Mouse (Mus musculus): ENCODE measurements at regions not wholly inside any gene's neighbourhood (a gene's known extent, or its start where the extent isn't known, plus 50 kb on each side); places are given as distances from the start of the nearest gene placed in this dataset.
"Not testable (repeated sequence)": the region's sequence is repeated elsewhere in the genome, so short reads cannot be mapped to it uniquely, and the experiment has no call there.

DNA sequence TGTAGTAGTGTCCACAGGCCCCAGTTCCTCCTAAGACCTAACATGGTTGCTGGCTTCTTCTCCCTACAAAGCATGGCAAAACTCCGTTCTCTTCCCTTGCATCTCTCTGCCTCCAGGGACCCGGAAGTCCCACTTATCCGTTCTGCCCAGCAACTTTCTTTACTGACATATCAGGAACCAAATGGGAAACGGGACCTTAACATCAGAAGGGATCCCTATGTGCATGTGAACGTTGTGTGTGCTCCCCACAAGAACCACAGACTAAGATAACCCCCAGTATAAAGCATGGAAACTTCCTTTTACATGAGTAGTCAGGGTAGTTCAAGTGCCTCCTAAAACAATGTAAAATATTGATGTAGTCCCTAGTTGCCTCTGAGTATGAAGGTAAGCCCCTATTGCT is 61.6 kb downstream of the Zxdb start:
- H3K27me3 ChIP-seq (ENCODE audit: control insufficient read depth, insufficient read depth, low read length), result no peaks in the 10 kb centered on the region
- WGBS, result 85% methylated on average over 5 of the region's 5 CpGs
- no peak overlapping the region for H3K27ac ChIP-seq (ENCODE audit: insufficient read depth, low read length)
- TF ChIP-seq CTCF (IDR thresholded peaks at IDR 0.05; ENCODE audit: borderline replicate concordance, insufficient read depth, low read depth, low read length), result no peak
- TF ChIP-seq POLR2A (IDR thresholded peaks at IDR 0.05; ENCODE audit: borderline replicate concordance, insufficient read depth, low read length), result no peak
- H3K4me3 ChIP-seq (replicated peaks; ENCODE audit: insufficient read depth, low read depth, low read length), result no peak overlapping the region
- DNase-seq, result no peak
- no peaks in the 10 kb centered on the region for H3K4me1 ChIP-seq (ENCODE audit: control insufficient read depth, insufficient read depth, low read length)

DNA sequence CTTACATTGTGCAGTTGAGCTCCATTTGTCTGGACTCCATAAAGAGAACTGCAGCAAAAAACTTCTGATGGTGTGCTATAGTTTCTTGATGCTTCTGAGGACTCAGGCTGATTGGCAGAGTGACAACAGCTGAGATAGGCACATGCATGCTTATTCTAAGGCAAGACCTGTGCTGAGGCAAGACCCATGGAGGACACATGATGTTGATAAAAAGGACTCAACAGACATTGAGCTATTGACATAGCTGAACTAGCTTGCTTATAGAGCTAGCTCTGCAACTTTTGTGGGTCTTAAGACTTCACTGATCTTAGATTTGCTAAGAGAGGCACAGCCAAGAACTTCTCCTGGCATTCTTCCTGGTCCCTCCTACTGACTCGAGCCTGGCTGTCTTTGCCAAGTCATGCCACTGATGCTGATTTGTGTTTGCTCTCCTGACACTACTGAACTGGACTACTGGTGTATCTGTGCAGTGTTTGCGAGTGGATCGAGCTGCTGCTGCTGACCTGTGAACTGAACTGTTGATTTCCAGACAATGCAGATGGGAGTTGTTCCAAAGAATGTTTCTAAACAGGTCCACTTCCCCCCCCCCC is 64.1 kb downstream of the Zxdb start:
- no peak overlapping the region for H3K27ac ChIP-seq (ENCODE audit: insufficient read depth, low read length)
- TF ChIP-seq POLR2A (IDR thresholded peaks at IDR 0.05; ENCODE audit: borderline replicate concordance, insufficient read depth, low read length) (no peak), CTCF (IDR thresholded peaks at IDR 0.05; ENCODE audit: borderline replicate concordance, insufficient read depth, low read depth, low read length) (no peak)
- H3K4me1 ChIP-seq (ENCODE audit: control insufficient read depth, insufficient read depth, low read length), result no peaks in the 10 kb centered on the region
- WGBS, result 38% methylated on average over 3 of the region's 3 CpGs
- DNase-seq, result no peak
- H3K4me3 ChIP-seq (replicated peaks; ENCODE audit: insufficient read depth, low read depth, low read length), result no peak overlapping the region
- H3K27me3 ChIP-seq (ENCODE audit: control insufficient read depth, insufficient read depth, low read length), result no peaks in the 10 kb centered on the region

DNA sequence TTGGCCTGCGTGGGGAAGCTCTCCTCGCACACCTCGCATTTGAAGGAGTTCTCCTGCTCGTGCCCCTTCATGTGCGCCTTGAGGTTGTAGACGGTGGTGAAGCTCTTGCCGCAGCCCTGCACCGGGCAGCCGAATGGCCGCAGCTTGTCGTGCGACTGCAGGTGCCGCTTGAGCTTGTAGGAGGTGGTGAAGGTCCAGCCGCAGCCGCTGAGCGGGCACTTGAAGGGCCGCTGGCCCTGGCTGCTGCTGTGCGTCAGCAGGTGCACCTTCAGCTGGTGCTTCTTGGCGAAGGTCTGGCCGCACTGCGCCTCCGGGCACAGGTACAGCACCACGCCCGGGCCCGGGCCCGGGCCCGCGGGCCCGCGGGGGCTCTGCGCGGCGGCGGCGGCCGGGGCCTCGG is 72.5 kb downstream of the Zxdb start:
- not testable (repeated sequence) for H3K4me1 ChIP-seq (ENCODE audit: control insufficient read depth, insufficient read depth, low read length); DNase-seq; H3K27ac ChIP-seq (ENCODE audit: insufficient read depth, low read length); H3K4me3 ChIP-seq (replicated peaks; ENCODE audit: insufficient read depth, low read depth, low read length); H3K27me3 ChIP-seq (ENCODE audit: control insufficient read depth, insufficient read depth, low read length)
- no CpG with 5 or more reads among the region's 37 CpGs for WGBS

DNA sequence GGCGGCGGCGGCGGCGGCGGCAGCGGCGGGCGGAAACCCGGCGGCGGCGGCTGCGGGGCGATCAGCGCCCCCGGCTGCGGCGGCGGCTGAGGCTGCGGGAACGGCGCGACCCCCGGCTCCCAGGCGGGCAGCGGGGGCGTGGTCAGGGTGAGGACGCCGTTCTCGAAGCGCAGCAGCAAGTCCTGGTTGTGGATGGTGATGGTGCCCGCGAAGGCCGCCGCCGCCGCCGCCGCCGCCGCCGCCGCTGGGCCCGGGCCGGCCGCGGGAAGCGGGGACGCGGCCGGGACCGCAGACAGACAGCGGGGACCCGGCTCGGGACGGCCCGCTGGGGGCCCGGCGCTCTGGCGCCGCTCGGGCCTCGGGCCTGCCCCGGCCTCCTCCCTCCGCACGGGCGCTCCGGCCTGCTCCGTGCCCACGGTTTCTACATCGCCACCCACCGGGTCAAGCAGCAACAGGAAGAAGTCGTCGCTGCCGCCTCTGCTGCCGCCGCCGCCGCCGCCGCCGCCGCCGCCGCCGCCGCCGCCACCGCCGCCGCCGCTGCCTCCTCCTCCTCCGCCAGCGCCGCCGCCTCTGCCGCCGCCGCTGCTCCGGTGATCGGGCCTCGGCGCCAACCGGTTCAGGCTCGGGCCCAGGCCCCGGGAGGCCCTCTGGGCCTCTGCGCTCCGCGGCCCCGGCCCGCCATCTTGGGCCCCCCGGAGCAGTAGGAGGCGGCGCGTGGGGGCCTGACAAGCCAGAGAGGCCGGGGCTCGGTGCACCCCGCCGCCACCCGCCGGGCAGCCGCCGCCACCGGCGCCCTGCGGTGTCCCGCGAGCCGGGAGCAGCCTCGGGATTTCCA is 73.2 kb downstream of the Zxdb start:
- H3K27me3 ChIP-seq (ENCODE audit: control insufficient read depth, insufficient read depth, low read length); H3K4me3 ChIP-seq (replicated peaks; ENCODE audit: insufficient read depth, low read depth, low read length); H3K27ac ChIP-seq (ENCODE audit: insufficient read depth, low read length); H3K4me1 ChIP-seq (ENCODE audit: control insufficient read depth, insufficient read depth, low read length); DNase-seq: not testable (repeated sequence)
- no CpG with 5 or more reads among the region's 131 CpGs for WGBS

DNA sequence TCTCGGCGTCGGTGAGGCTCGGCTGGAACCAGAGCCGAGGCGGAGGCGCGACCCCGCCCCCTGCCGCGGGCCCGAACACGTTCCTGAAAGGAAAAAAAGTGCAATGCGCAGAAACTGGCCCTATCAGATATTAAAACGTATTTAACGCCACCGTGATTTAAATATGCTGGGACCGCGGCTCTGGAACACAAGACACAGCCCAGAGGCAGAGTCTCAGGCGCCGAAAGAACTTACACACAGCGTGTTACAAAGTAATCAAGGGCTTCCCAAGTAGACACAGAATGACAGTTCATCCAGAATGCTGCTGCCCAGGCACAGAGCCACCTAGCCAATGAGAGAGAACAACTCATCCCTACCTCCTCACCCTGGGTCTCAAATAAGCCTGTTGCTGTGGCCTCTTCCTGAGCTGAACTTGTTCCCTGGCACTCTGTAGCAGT is 73.8 kb downstream of the Zxdb start:
- DNase-seq; H3K4me1 ChIP-seq (ENCODE audit: control insufficient read depth, insufficient read depth, low read length); H3K27ac ChIP-seq (ENCODE audit: insufficient read depth, low read length); H3K27me3 ChIP-seq (ENCODE audit: control insufficient read depth, insufficient read depth, low read length); H3K4me3 ChIP-seq (replicated peaks; ENCODE audit: insufficient read depth, low read depth, low read length): not testable (repeated sequence)
- no CpG with 5 or more reads among the region's 22 CpGs for WGBS

DNA sequence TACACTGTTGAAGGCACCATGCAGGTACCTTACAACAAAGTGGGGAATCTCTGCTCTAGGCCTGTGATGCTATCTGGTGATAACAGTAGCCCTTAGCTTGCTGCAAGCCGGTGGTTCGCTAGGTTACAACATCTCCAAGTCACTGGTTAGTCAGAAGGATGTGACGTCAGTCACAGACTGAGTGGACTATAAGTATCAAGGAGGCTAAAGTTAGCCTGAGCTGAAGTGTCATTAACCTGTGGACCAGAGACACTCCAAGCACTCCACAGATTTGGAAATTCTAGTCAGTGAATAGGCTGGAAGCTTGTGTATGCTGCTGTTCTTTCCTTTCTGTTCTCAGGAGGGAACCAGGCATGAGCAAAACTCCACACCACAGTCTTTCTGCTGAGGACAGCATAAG is 88.4 kb downstream of the Zxdb start:
- not testable (repeated sequence) for H3K27ac ChIP-seq (ENCODE audit: insufficient read depth, low read length); H3K4me3 ChIP-seq (replicated peaks; ENCODE audit: insufficient read depth, low read depth, low read length); DNase-seq; H3K4me1 ChIP-seq (ENCODE audit: control insufficient read depth, insufficient read depth, low read length); H3K27me3 ChIP-seq (ENCODE audit: control insufficient read depth, insufficient read depth, low read length)
- WGBS, result no CpG with 5 or more reads among the region's 3 CpGs

DNA sequence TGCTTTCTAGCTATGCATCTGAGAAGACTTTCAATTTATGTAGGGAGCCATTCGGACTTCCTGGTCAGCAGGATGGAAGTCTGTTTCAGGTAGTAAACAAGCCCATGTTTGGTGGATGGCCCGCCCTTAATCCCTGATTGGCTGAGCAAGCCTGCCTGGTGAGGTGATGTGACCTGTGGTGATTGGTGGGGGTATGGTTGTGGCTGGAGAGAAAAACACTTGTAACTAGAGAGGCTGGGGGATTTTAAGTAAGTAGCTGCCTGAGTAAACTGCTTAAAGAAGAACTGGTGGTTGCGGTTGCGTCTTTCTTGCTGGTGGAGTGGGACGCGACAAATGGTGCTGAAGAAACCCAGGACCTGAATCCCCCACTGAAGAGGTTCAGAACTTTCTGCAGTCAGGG is 103.2 kb downstream of the Zxdb start:
- H3K27ac ChIP-seq (ENCODE audit: insufficient read depth, low read length); H3K4me1 ChIP-seq (ENCODE audit: control insufficient read depth, insufficient read depth, low read length); H3K4me3 ChIP-seq (replicated peaks; ENCODE audit: insufficient read depth, low read depth, low read length); H3K27me3 ChIP-seq (ENCODE audit: control insufficient read depth, insufficient read depth, low read length); DNase-seq: not testable (repeated sequence)
- WGBS, result 97% methylated on average over 6 of the region's 6 CpGs

DNA sequence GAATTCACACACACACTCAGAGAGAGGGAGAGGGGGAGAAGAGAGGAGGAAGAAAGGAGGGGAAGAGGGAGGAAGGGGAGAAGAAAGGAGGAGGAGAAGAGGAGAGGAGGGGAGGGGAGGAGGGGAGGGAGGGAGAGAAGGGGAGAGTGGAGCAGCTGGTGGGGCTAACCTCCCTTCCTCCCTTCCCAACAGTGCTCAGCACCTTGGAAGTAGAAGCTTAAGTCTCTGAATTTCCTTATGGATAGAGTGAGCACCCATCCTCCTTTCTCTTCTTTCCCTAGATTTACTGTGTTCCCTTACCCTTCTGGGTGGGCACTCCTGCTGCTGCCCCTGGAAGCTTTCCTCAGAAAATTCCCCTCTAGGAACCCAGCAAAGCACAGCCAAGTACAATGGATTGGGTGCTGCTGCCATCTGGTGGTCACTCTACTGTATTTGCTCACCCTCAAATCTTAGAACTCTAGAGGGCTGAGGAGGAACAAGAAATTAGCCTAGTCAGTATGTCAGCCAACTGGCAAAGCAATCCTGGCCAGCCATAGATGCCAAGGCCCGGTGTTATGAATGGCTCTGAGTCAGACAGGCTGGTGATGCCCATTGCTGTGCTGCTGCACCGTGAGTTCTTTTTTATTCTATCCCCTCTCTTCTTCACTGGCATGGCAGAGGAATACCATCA is 119.9 kb downstream of the Zxdb start:
- peak; percentile 25 to 66 for DNase-seq
- WGBS, result 3% methylated on average over 2 of the region's 2 CpGs

DNA sequence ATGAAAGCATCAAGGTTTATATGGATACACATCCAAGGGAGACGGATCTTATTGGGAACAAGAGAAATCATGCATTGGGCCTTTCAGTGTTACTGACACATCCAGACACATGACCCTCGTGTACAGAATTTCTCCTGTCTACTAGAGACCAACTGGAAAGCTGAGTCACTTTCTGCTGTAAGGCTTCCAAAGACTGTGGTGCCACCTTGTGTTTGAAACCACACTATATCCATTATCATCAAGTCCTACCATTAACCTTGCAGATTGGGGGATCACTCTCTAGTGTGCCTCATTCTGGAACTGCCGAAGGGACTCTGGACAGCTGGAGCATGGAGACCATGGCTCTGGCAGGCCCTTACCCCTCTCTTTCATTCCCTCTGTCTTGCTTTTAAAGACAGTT is 125.2 kb downstream of the Zxdb start:
- not testable (repeated sequence) for H3K27ac ChIP-seq (ENCODE audit: insufficient read depth, low read length); H3K4me1 ChIP-seq (ENCODE audit: control insufficient read depth, insufficient read depth, low read length); H3K27me3 ChIP-seq (ENCODE audit: control insufficient read depth, insufficient read depth, low read length); DNase-seq; H3K4me3 ChIP-seq (replicated peaks; ENCODE audit: insufficient read depth, low read depth, low read length)
- 67% methylated on average over 1 of the region's 3 CpGs for WGBS

More for the DNA sequence above, 119.9 kb downstream of the Zxdb start:
- not testable (repeated sequence) for H3K27ac ChIP-seq (ENCODE audit: insufficient read depth, low read length); H3K4me1 ChIP-seq (ENCODE audit: control insufficient read depth, insufficient read depth, low read length); H3K4me3 ChIP-seq (replicated peaks; ENCODE audit: insufficient read depth, low read depth, low read length); H3K27me3 ChIP-seq (ENCODE audit: control insufficient read depth, insufficient read depth, low read length)

All from cerebellum, adult 2 months (tissue).